Mouse (Mus musculus): ENCODE data around the gene Asic2.

Gene Asic2

GRCm38 (mm10) chr11:81965653-81966625, 2.3 kb downstream of the Asic2 start:
- in situ Hi-C loops (cut with MboI; ENCODE audit: unreplicated experiment in 2 of 2): no loop called here

- in situ Hi-C loops (cut with MboI; ENCODE audit: unreplicated experiment in 2 of 2): no loop called here
Observed at GRCm38 (mm10) chr11:81964561-81964960, 3.7 kb downstream of the Asic2 start.

- in situ Hi-C loops (cut with MboI; ENCODE audit: unreplicated experiment in 2 of 2): no loop called here
Observed at GRCm38 (mm10) chr11:81954398-81954797, 13.9 kb downstream of the Asic2 start.

- in situ Hi-C loops (cut with MboI; ENCODE audit: unreplicated experiment in 2 of 2): no loop called here
Observed at GRCm38 (mm10) chr11:81948021-81948420, 20.2 kb downstream of the Asic2 start.

- in situ Hi-C loops (cut with MboI; ENCODE audit: unreplicated experiment in 2 of 2): no loop called here
Observed at GRCm38 (mm10) chr11:81942167-81942566, 26.1 kb downstream of the Asic2 start.

GRCm38 (mm10) chr11:81940988-81941387, 27.3 kb downstream of the Asic2 start:
- in situ Hi-C loops (cut with MboI; ENCODE audit: unreplicated experiment in 2 of 2): no loop called here

GRCm38 (mm10) chr11:81937516-81937915, 30.7 kb downstream of the Asic2 start:
- in situ Hi-C loops (cut with MboI; ENCODE audit: unreplicated experiment in 2 of 2): no loop called here

GRCm38 (mm10) chr11:81926393-81926792, 41.9 kb downstream of the Asic2 start:
- in situ Hi-C loops (cut with MboI; ENCODE audit: unreplicated experiment in 2 of 2): no loop called here

GRCm38 (mm10) chr11:81923626-81924025, 44.6 kb downstream of the Asic2 start:
- in situ Hi-C loops (cut with MboI; ENCODE audit: unreplicated experiment in 2 of 2): no loop called here

- in situ Hi-C loops (cut with MboI; ENCODE audit: unreplicated experiment in 2 of 2): no loop called here
Observed at GRCm38 (mm10) chr11:81923096-81923495, 45.2 kb downstream of the Asic2 start.

- in situ Hi-C loops (cut with MboI; ENCODE audit: unreplicated experiment in 2 of 2): no loop called here
Observed at GRCm38 (mm10) chr11:81915501-81915900, 52.8 kb downstream of the Asic2 start.

GRCm38 (mm10) chr11:81913071-81913470, 55.2 kb downstream of the Asic2 start:
- in situ Hi-C loops (cut with MboI; ENCODE audit: unreplicated experiment in 2 of 2): no loop called here

GRCm38 (mm10) chr11:81909397-81909894, 58.8 kb downstream of the Asic2 start:
- in situ Hi-C loops (cut with MboI; ENCODE audit: unreplicated experiment in 2 of 2): no loop called here

- in situ Hi-C loops (cut with MboI; ENCODE audit: unreplicated experiment in 2 of 2): no loop called here
Observed at GRCm38 (mm10) chr11:81908760-81909159, 59.5 kb downstream of the Asic2 start.

- in situ Hi-C loops (cut with MboI; ENCODE audit: unreplicated experiment in 2 of 2): no loop called here
Observed at GRCm38 (mm10) chr11:81902318-81902717, 65.9 kb downstream of the Asic2 start.

GRCm38 (mm10) chr11:81897547-81898354, 70.5 kb downstream of the Asic2 start:
- in situ Hi-C loops (cut with MboI; ENCODE audit: unreplicated experiment in 2 of 2): no loop called here

GRCm38 (mm10) chr11:81896511-81896910, 71.7 kb downstream of the Asic2 start:
- in situ Hi-C loops (cut with MboI; ENCODE audit: unreplicated experiment in 2 of 2): no loop called here

- in situ Hi-C loops (cut with MboI; ENCODE audit: unreplicated experiment in 2 of 2): no loop called here
Observed at GRCm38 (mm10) chr11:81871506-81872213, 96.6 kb downstream of the Asic2 start.

GRCm38 (mm10) chr11:81865661-81866382, 102.4 kb downstream of the Asic2 start:
- in situ Hi-C loops (cut with MboI; ENCODE audit: unreplicated experiment in 2 of 2): no loop called here

Data from v-Abl transformed pro-B cells (cell line).